Comparison of ENCODE assay signal across 16 mouse cellular contexts in the genomic region with DNA sequence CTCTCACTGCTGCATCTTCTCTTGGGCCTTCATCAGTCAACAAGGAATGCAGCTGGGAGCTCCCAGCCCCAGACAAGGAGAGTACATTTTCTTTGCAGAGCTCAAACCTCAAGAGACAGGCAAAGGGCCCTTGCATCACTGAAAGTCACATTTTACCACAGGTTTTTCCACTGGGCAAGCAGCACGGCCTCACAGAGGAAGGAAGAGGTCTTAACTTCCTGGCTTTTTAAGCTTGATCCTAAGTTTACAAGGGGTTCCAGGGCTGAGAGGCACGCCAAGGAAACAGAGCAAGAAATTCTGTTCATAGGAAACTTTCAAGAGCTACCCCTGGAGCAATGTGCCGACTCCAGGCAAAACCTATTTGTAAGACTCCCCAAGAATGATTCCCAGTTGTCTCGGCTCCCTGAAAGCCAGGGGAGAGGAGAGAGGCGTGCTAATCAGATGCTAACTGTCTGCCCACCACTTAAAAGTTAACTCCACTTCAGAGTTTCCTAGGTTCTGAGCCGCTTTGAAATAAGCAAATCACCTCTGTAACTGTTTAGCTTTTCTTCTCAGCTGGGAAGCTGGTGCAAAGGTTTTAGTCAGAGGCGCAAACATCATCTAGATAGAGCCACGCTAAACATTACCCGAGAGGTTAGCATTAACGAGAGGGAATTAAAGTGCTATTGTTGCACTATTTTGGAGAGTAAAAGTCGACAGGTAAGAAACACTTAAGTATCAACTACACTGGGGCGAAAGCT. TPM values are rescaled to one million over a fixed set of nuclear protein-coding genes. Genes with fewer than 3 reads are reported as not detected.
DNase-seq lines count a peak whose midpoint lies in the region; ATAC-seq and TF ChIP-seq lines count a peak whose summit lies in the region.
"Had no signal": no experiment of that assay in that cellular context is flagged by ENCODE, and none has a peak within 500 bp of the region (broad histone marks: within the 10 kb centered on the region; RNA-seq: fewer than 3 reads in every experiment).

No protein-coding gene starts in this region.

- 0 out of 2 replicates have a peak overlapping the region, but pooled peaks have one; percentile 18 for H3K9ac ChIP-seq in kidney, postnatal 0 days (ENCODE audit: low read depth, low read length)
- H3K9ac ChIP-seq: limb, embryonic 15.5 days; lung, embryonic 15.5 days had no signal

- H3K9me3 ChIP-seq in megakaryocyte, embryonic 14.5 days: no peaks in the 10 kb centered on the region
- H3K9me3 ChIP-seq in kidney, postnatal 0 days (replicated peaks; ENCODE audit: low read length): no peaks in the 10 kb centered on the region
- H3K9me3 ChIP-seq: hindbrain, embryonic 10.5 days; limb, embryonic 15.5 days; lung, embryonic 15.5 days; midbrain, embryonic 10.5 days had no signal

- peak overlapping the region; percentile 65 for H3K27ac ChIP-seq in kidney, postnatal 0 days
- H3K27ac ChIP-seq: hindbrain, embryonic 10.5 days; limb, embryonic 15.5 days; lung, embryonic 15.5 days; midbrain, embryonic 10.5 days had no signal

- 0 out of 2 replicates have a peak, but pooled peaks have one; percentile 28 for ATAC-seq in frontal cortex, adult (ENCODE audit: low TSS enrichment)
- ATAC-seq in megakaryocyte, adult 5-6 weeks (ENCODE audit: poor library complexity, severe bottlenecking): no peak
- peak; percentile 52; the same call in 1 of the 2 replicates for ATAC-seq in kidney, postnatal 0 days (replicated peaks; ENCODE audit: low FRiP score, low read depth)

- no peaks in the 10 kb centered on the region for H3K27me3 ChIP-seq in megakaryocyte, embryonic 14.5 days (replicated peaks)
- no peaks in the 10 kb centered on the region for H3K27me3 ChIP-seq in kidney, postnatal 0 days (ENCODE audit: insufficient read depth, low read length)
- H3K27me3 ChIP-seq: limb, embryonic 15.5 days; lung, embryonic 15.5 days had no signal

- 0 out of 2 replicates have a peak overlapping the region, but pooled peaks have one; percentile 7 for H3K4me2 ChIP-seq in kidney, postnatal 0 days (ENCODE audit: low read length)
- H3K4me2 ChIP-seq: limb, embryonic 15.5 days; lung, embryonic 15.5 days had no signal

- no peak for TF ChIP-seq CTCF in kidney, postnatal 0 days (IDR thresholded peaks at IDR 0.05; ENCODE audit: low read depth)

- 46% methylated on average over 12 of the region's 12 CpGs for WGBS in kidney, postnatal 0 days

- peaks cover 80% of the 10 kb centered on the region for H3K4me1 ChIP-seq in megakaryocyte, embryonic 14.5 days
- no peaks in the 10 kb centered on the region for H3K4me1 ChIP-seq in kidney, postnatal 0 days (replicated peaks; ENCODE audit: insufficient read depth, low read length)
- H3K4me1 ChIP-seq: midbrain, embryonic 10.5 days had no signal

- intact Hi-C loops in left cerebral cortex, postnatal 36 days (cut with DNase I): no loop called here

- DNase-seq in frontal cortex, postnatal 25 days (ENCODE audit: low spot score in 2 of 2): no peak
- peak; percentile 35 for DNase-seq in kidney, postnatal 0 days (ENCODE audit: low spot score)
- no peak for DNase-seq in left cerebral cortex, postnatal 36 days (ENCODE audit: low spot score in 2 of 2)
- DNase-seq in spleen, adult 18-20 months: no peak
- no peak for DNase-seq in lung, postnatal 14 days
- DNase-seq: adrenal gland, postnatal 25 days; cerebellum, postnatal 36 days; right cerebral cortex, postnatal 14 days; thymus, postnatal 4 days had no signal

- peaks cover 11% of the 10 kb centered on the region for H3K36me3 ChIP-seq in megakaryocyte, embryonic 14.5 days (replicated peaks; ENCODE audit: low read length)
- H3K36me3 ChIP-seq in kidney, postnatal 0 days (ENCODE audit: insufficient read depth, low read length): no peaks in the 10 kb centered on the region
- H3K36me3 ChIP-seq: hindbrain, embryonic 10.5 days; limb, embryonic 15.5 days; lung, embryonic 15.5 days; midbrain, embryonic 10.5 days had no signal

- peak overlapping the region; percentile 28 for H3K4me3 ChIP-seq in megakaryocyte, embryonic 14.5 days (replicated peaks)
- no peak overlapping the region for H3K4me3 ChIP-seq in kidney, postnatal 0 days (replicated peaks; ENCODE audit: low read depth, low read length)
- H3K4me3 ChIP-seq: hindbrain, embryonic 10.5 days; limb, embryonic 15.5 days; lung, embryonic 15.5 days; midbrain, embryonic 10.5 days had no signal

RNA-seq across cellular contexts. Expression of gene Dcaf17, which starts 29.4 kb away (rescaled TPM):
- 2.2 and 4.0 TPM in 2 replicates for polyA plus RNA-seq in megakaryocyte, embryonic 14.5 days (2012; ENCODE audit: insufficient read depth, low replicate concordance)
- total RNA-seq in megakaryocyte, adult 5-6 weeks (2015): 8.2 and 11.0 TPM in 2 replicates
- 6.5 and 10.2 TPM in 2 replicates for total RNA-seq in megakaryocyte, adult 5-6 weeks (2017)
- 27.3 and 33.6 TPM in 2 replicates for polyA plus RNA-seq in kidney, postnatal 0 days (2015; fragmentation: Nextera tagmentation; extraction: Ambion mirVana)
- 10 to 100 TPM; 12.8 TPM for total RNA-seq in left cerebral cortex, postnatal 36 days (2021)

RNA-seq across cellular contexts. Expression of gene Mettl8, which starts 29.6 kb away (rescaled TPM):
- polyA plus RNA-seq in megakaryocyte, embryonic 14.5 days (2012; ENCODE audit: insufficient read depth, low replicate concordance): 2.9 and 8.6 TPM in 2 replicates
- total RNA-seq in megakaryocyte, adult 5-6 weeks (2015): 8.2 and 13.2 TPM in 2 replicates
- total RNA-seq in megakaryocyte, adult 5-6 weeks (2017): 6.4 and 8.4 TPM in 2 replicates
- 14.5 and 15.7 TPM in 2 replicates for polyA plus RNA-seq in kidney, postnatal 0 days (2015; fragmentation: Nextera tagmentation; extraction: Ambion mirVana)
- 10 to 100 TPM; 14.0 to 16.4 TPM for total RNA-seq in left cerebral cortex, postnatal 36 days (2021)
